Mouse (Mus musculus) inflammation-experienced regulatory T-cells (primary cell): ENCODE results near the gene Ankrd34c. TPM values are rescaled to one million over a fixed set of nuclear protein-coding genes. Genes with fewer than 3 reads are reported as not detected.

Experiments used
- polyA plus RNA-seq, 2 experiments: library from polyadenylated mRNA; unstranded; fragments of 100-300 nt; shearing (Covaris generic); gene quantifications; one replicate each; pipeline ENCODE4 v1.2.1; 2017

The Ankrd34c gene
- under 1 TPM; 0.23 to 0.47 TPM for polyA plus RNA-seq

GRCm38 (mm10) chr9:89738295-89738694 lies at the start of gene Ankrd34c:
Gene Ankrd34c, minus strand, starts transcription at chr9:89738475.

GRCm38 (mm10) chr9:89704265-89705196 lies 33.7 kb downstream of the Ankrd34c start, which contains the start of gene Tmed3:
Gene Tmed3, minus strand, starts transcription at chr9:89705068.

Other genes starting within 250 kb of the Ankrd34c start
- gene Minar1, start 115.3 kb downstream of the Ankrd34c start, polyA plus RNA-seq, result 1 to 10 TPM in 1 of 2 experiments, under 1 TPM in 1; 0.24 to 1.1 TPM
- 10 to 100 TPM; 44.5 to 47.9 TPM for gene Tmed3, start 33.4 kb downstream of the Ankrd34c start, polyA plus RNA-seq
- under 1 TPM; 0.36 to 0.56 TPM for gene Rasgrf1, start 171.4 kb upstream of the Ankrd34c start, polyA plus RNA-seq